Mouse (Mus musculus): ENCODE data around the gene Capn9. TPM values are rescaled to one million over a fixed set of nuclear protein-coding genes. Genes with fewer than 3 reads are reported as not detected.

Gene Capn9
- polyA plus RNA-seq, 1 experiment from 2014 or later = not detected

- H3K27ac ChIP-seq = no peak overlapping the region
Measured at GRCm38 (mm10) chr8:124630891-124631290, 55.0 kb downstream of the Capn9 start.

GRCm38 (mm10) chr8:124631966-124632365, 56.1 kb downstream of the Capn9 start:
- Histone ChIP-seq H3K4me1 (no peaks in the 10 kb centered on the region), H3K27me3 (ENCODE audit: low read depth, poor library complexity, severe bottlenecking) (no peaks in the 10 kb centered on the region), H3K36me3 (peaks cover 21% of the 10 kb centered on the region), H3K9me3 (replicated peaks) (no peaks in the 10 kb centered on the region), H3K4me3 (no peak overlapping the region), H3K27ac (no peak overlapping the region)
- 58% methylated on average over 7 of the region's 7 CpGs for WGBS
- no peak for DNase-seq (ENCODE audit: low spot score)

More at GRCm38 (mm10) chr8:124630891-124631290, 55.0 kb downstream of the Capn9 start:
- no peaks in the 10 kb centered on the region for H3K4me1 ChIP-seq
- no peaks in the 10 kb centered on the region for H3K9me3 ChIP-seq (replicated peaks)
- H3K27me3 ChIP-seq (ENCODE audit: low read depth, poor library complexity, severe bottlenecking) = no peaks in the 10 kb centered on the region
- H3K4me3 ChIP-seq = no peak overlapping the region
- WGBS = 94% methylated on average over 4 of the region's 4 CpGs
- no peak for DNase-seq (ENCODE audit: low spot score)
- peaks cover 11% of the 10 kb centered on the region for H3K36me3 ChIP-seq

DNA sequence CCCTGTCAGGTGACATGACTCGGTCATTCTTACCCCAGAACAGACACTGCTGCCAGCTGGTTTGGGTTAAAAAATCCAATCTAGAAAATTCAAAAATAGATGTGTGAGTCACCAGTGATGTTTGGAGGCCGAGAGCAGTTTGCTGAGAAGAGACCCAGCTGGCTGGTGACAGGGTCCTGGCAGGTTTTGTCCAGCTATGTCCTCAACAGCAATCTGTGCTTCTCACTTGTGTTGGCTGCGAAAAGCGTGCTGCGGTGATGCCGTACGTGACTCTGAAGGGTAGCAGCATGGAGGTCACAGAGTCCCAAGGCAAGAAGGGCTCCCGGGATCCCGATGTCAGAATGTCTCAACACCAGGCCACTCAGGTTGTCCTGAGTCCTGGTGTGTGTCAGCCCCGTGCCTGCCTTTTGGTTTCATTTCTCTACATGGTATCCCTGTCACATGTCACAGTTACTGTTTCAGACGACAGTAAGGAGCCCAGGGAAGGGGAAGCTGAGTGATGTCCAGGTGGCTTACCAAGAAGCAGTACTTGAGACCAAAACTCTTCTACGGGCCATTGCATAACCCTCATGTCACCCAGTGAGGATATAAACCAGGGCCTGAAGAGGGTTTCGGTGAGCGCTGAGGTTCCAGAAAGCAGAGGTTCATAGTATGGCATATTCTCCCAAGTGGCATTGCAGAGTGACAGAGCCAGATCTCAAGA, 57.2 kb downstream of the Capn9 start:
- Histone ChIP-seq H3K4me1 (no peaks in the 10 kb centered on the region), H3K27ac (no peak overlapping the region), H3K27me3 (ENCODE audit: low read depth, poor library complexity, severe bottlenecking) (no peaks in the 10 kb centered on the region), H3K4me3 (no peak overlapping the region), H3K36me3 (peaks cover 33% of the 10 kb centered on the region), H3K9me3 (replicated peaks) (no peaks in the 10 kb centered on the region)
- no peak for DNase-seq (ENCODE audit: low spot score)
- 88% methylated on average over 14 of the region's 14 CpGs for WGBS

DNA sequence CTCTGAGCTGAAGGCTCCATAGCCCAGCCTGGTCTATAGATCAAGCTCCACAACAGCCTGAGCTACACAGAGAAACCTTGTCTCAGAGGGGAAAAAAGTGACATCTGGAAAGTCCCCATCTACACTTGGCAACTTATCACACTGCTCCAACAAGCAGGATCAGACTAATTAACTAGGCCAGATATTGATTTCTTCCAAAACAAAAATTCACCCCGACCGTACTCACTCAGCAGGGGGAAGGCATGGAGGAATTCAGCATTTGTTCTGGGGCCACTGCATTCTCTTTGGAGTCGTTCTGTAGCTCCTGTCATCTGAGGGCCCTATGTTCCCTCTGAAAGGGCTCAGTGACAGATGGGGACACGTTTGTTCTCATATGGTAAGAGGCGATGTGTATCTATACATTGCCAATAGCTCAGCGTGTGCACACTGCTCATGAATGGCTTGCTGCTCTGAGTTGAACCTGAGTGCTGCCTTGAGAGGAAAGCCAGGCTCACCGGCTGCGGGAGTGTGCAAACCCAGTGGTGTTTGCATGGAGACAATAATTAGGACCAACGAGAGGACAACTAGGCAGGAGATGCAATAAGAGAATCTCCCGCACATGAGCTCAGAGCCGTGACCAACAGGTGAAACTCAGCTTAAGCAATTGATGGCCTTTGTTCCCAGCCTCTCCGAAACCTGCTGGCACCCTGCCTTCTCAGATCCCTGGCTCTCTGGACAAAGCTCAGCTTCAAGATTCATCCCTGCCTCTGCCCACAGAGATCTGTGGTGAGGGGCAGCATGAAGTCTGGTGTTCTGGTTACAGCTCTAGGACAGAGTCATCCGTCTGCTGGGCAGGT, 58.7 kb downstream of the Capn9 start:
- Histone ChIP-seq H3K27ac (no peak overlapping the region), H3K4me1 (no peaks in the 10 kb centered on the region), H3K9me3 (replicated peaks) (no peaks in the 10 kb centered on the region), H3K4me3 (no peak overlapping the region), H3K36me3 (peaks cover 47% of the 10 kb centered on the region), H3K27me3 (ENCODE audit: low read depth, poor library complexity, severe bottlenecking) (no peaks in the 10 kb centered on the region)
- DNase-seq (ENCODE audit: low spot score) = no peak
- 88% methylated on average over 13 of the region's 13 CpGs for WGBS

DNA sequence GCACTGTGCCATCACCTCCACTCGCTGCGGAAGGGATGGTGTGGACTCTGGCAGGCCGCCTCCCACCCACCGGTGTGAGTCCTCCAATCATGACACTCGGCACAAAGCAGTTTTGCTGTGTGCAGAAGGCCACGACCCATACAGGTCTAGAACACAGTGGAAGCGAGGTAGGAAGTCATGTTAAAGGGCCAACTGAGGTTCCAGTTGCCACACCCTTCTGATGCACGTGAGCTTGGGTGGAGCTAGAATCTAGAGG, 59.3 kb downstream of the Capn9 start:
- Histone ChIP-seq H3K4me3 (no peak overlapping the region), H3K4me1 (no peaks in the 10 kb centered on the region), H3K27ac (no peak overlapping the region), H3K9me3 (replicated peaks) (no peaks in the 10 kb centered on the region), H3K27me3 (ENCODE audit: low read depth, poor library complexity, severe bottlenecking) (no peaks in the 10 kb centered on the region), H3K36me3 (peaks cover 51% of the 10 kb centered on the region)
- no peak for DNase-seq (ENCODE audit: low spot score)
- WGBS = 87% methylated on average over 8 of the region's 8 CpGs

- Histone ChIP-seq H3K27ac (no peak overlapping the region), H3K4me1 (peaks cover 14% of the 10 kb centered on the region), H3K27me3 (ENCODE audit: low read depth, poor library complexity, severe bottlenecking) (no peaks in the 10 kb centered on the region), H3K9me3 (replicated peaks) (no peaks in the 10 kb centered on the region), H3K36me3 (peaks cover 67% of the 10 kb centered on the region), H3K4me3 (no peak overlapping the region)
- WGBS = 95% methylated on average over 8 of the region's 8 CpGs
- no peak for DNase-seq (ENCODE audit: low spot score)
Measured at GRCm38 (mm10) chr8:124641599-124641998, 65.7 kb downstream of the Capn9 start.

- DNase-seq (ENCODE audit: low spot score) = no peak
- H3K27ac ChIP-seq = peak overlapping the region; percentile 59; the same call in 1 of the 2 replicates
- H3K4me3 ChIP-seq = no peak overlapping the region
- peaks cover 21% of the 10 kb centered on the region for H3K4me1 ChIP-seq
- no peaks in the 10 kb centered on the region for H3K9me3 ChIP-seq (replicated peaks)
- peaks cover 46% of the 10 kb centered on the region for H3K36me3 ChIP-seq
- no peaks in the 10 kb centered on the region for H3K27me3 ChIP-seq (ENCODE audit: low read depth, poor library complexity, severe bottlenecking)
- WGBS = 70% methylated on average over 18 of the region's 18 CpGs
Measured at GRCm38 (mm10) chr8:124643540-124644339, 67.8 kb downstream of the Capn9 start.

DNA sequence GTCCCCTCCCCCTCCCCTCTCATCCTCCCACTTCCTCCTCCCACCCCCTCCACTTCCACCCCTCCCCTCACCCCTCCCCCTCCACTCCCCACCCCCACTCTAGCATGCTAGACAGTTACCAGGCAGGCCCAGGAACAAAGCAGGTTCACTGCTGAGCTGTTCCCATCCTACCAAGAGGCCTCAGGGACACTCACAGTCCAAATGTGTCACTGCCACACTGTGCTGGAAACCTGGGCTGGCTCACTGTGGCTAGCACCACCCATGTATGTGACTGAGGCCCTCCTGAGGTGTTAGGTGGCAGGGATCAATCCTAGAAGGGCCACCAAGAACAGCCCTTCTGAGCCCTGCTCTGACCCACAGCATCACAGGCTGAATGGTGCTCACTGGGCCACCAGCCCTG, 72.4 kb downstream of the Capn9 start:
- Histone ChIP-seq H3K27ac (peak overlapping the region; percentile 76), H3K36me3 (peaks cover 42% of the 10 kb centered on the region), H3K4me1 (peaks cover 33% of the 10 kb centered on the region), H3K4me3 (no peak overlapping the region), H3K27me3 (ENCODE audit: low read depth, poor library complexity, severe bottlenecking) (no peaks in the 10 kb centered on the region), H3K9me3 (replicated peaks) (no peaks in the 10 kb centered on the region)
- DNase-seq (ENCODE audit: low spot score) = no peak

GRCm38 (mm10) chr8:124651776-124652175, 75.9 kb downstream of the Capn9 start:
- WGBS = 92% methylated on average over 20 of the region's 20 CpGs
- H3K4me3 ChIP-seq = no peak overlapping the region
- H3K4me1 ChIP-seq = peaks cover 44% of the 10 kb centered on the region
- H3K36me3 ChIP-seq = peaks cover 38% of the 10 kb centered on the region
- no peaks in the 10 kb centered on the region for H3K9me3 ChIP-seq (replicated peaks)
- DNase-seq (ENCODE audit: low spot score) = no peak
- no peak overlapping the region for H3K27ac ChIP-seq
- H3K27me3 ChIP-seq (ENCODE audit: low read depth, poor library complexity, severe bottlenecking) = no peaks in the 10 kb centered on the region

DNA sequence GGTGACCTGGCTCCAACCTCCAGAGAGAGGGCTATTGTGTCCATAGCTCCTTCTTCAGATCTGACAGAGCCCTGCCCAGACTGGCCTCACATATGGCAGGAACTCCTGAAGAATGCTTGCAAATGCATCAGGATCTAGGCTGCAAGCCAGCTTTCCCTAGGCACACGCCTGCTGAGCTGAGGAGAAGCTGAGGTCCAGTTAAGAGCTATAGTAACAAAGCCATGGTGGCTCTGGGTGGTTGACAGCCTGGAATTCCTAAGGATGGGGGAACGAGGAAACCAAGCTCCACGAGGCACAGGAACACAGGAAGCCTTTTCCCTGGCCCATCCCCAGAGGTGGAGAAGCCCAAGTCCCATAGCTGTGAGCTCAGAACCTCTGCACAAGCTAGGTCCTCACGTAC, 76.6 kb downstream of the Capn9 start:
- Histone ChIP-seq H3K27me3 (ENCODE audit: low read depth, poor library complexity, severe bottlenecking) (no peaks in the 10 kb centered on the region), H3K27ac (peak overlapping the region; percentile 37), H3K36me3 (peaks cover 43% of the 10 kb centered on the region), H3K9me3 (replicated peaks) (no peaks in the 10 kb centered on the region), H3K4me3 (no peak overlapping the region), H3K4me1 (peaks cover 45% of the 10 kb centered on the region)
- WGBS = 36% methylated on average over 4 of the region's 4 CpGs
- no peak for DNase-seq (ENCODE audit: low spot score)

DNA sequence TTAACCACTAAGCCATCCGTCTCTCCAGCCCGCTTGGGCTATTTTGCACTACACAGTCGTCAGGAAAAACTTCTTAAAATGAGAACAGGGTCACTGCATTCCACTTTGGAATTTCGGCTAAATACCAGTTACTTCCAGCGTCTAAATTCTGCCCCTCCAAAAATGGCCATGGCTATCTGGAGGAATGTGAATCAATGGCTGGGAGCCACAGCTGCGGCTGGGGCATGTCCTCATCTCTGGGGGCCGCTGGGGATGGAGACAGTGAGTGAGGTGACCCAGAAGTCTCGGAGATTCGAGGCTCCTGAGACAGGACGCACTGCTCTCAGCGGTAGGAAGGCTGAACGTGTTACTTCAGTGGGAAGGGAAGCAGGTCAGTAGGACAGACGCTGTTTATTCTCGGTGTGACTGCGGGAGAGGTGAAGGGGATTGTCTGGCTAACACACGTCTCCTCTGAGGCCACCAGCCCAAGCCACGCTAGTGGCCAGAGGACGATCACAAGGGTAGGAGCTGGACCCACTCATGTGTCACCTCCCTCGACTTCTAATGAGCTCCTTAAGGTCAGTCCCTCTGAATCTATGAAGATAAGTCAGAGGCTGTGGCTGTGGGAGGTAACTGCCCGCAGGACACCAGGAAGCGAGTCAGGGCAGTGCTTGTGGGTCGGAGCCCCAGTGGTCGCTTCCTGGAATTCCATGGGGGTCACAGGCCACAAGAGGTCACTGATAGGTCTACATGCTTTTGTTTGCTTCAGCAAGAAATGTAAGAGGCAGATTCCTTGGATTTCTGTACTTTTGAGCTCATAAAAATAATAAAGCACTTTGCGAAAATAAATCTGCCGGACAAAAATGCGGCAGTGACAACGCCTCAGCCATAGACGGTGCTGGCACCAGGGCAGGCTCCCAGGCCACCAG, 77.9 kb downstream of the Capn9 start:
- Histone ChIP-seq H3K4me3 (no peak overlapping the region), H3K27ac (peak overlapping the region; percentile 5), H3K36me3 (peaks cover 49% of the 10 kb centered on the region), H3K27me3 (ENCODE audit: low read depth, poor library complexity, severe bottlenecking) (no peaks in the 10 kb centered on the region), H3K9me3 (replicated peaks) (no peaks in the 10 kb centered on the region), H3K4me1 (peaks cover 40% of the 10 kb centered on the region)
- WGBS = 56% methylated on average over 28 of the region's 28 CpGs
- DNase-seq (ENCODE audit: low spot score) = no peak

DNA sequence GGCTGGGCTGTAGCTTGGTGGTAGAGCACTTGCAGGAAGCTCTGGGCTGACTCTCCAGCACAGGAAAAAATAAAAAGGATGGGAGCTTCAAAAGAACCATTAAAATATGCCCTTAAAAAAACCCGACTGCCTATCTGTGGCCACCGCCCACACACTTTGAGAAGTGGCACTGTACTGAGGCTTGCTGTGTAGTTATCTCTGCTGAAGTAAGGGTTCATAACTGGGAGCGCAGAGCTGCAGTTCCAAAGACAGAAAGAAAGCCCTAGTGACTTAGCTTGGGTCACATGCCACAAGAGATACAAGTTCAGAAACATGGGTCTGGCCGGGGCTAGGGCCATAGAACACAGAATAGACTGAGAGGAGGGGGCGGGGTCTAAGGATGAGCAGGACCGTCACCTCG, 82.0 kb downstream of the Capn9 start:
- WGBS = 91% methylated on average over 7 of the region's 7 CpGs
- no peak for DNase-seq (ENCODE audit: low spot score)
- no peaks in the 10 kb centered on the region for H3K27me3 ChIP-seq (ENCODE audit: low read depth, poor library complexity, severe bottlenecking)
- no peak overlapping the region for H3K27ac ChIP-seq
- no peaks in the 10 kb centered on the region for H3K9me3 ChIP-seq (replicated peaks)
- H3K36me3 ChIP-seq = peaks cover 23% of the 10 kb centered on the region
- peaks cover 61% of the 10 kb centered on the region for H3K4me1 ChIP-seq
- no peak overlapping the region for H3K4me3 ChIP-seq
